Mouse (Mus musculus) thymus, postnatal 4 days (tissue): ENCODE measurements around the gene AC161166.1.

ENCODE experiments used
- DNase-seq: peaks from one replicate; pipeline ENCODE4 v3.0.0; 2021

AC161166.1 gene

DNA sequence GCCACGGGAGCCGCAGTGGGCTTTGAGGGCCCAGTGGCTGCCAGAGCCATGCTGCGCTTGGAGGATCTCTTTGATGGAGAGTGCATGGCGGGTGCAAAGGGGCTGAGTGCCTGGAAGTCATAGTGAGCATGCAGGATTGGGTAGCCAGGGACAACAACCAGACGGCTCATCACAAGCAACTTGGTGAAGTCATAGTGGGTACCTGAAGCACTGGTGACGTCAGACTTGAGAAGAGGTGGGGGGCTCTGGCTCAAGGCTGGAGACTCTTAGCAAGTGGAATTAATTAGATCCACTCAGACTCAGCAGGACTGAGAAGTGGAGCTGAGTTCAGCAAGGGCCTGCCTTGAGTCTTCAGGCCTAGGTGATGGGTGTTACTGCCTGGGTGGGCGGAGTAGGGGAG lies at the start of gene AC161166.1:
AC161166.1 (minus strand) TSS at position 101 of the 400 bp plus-strand sequence.
- no peak for DNase-seq

- no peak for DNase-seq
Measured at GRCm38 (mm10) chr7:24561450-24561849, 49.2 kb upstream of the AC161166.1 start.

GRCm38 (mm10) chr7:24555786-24556185 lies 43.5 kb upstream of the AC161166.1 start:
- DNase-seq: no peak

GRCm38 (mm10) chr7:24551985-24552759 lies 39.9 kb upstream of the AC161166.1 start:
- DNase-seq: no peak

DNA sequence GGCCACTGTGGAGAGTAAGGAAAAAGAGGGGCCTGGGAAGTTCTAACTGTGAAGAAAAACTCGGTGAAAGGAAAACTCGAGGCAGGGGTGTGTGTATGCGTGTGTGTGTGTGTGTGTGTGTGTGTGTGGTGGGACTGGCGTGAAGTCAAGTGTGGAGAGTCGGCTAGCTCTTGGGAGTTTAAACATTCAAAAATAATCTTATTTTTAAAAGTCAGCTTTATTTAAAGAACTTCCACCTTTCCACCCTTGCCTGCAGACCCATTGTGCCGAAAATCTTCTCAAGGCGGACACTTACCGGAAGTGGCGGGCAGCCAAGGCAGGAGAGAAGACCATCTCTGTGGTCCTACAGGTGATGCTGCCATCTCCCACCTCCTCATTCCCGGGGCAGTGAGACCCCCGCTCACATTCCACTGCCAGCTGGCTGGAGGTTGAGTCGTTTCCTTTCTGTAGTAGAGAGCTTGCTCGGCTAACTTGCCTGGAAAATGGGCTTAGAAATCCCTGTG lies 35.3 kb upstream of the AC161166.1 start:
- no peak for DNase-seq

GRCm38 (mm10) chr7:24546634-24547389 lies 34.6 kb upstream of the AC161166.1 start:
- peak; percentile 99 for DNase-seq

- DNase-seq: peak; percentile 32
Measured at GRCm38 (mm10) chr7:24546068-24546614, 33.9 kb upstream of the AC161166.1 start, which contains the start of the genes Pinlyp and Xrcc1. Gene Pinlyp, minus strand, starts transcription at chr7:24546118. Gene Xrcc1, plus strand, starts transcription at chr7:24546289.

DNA sequence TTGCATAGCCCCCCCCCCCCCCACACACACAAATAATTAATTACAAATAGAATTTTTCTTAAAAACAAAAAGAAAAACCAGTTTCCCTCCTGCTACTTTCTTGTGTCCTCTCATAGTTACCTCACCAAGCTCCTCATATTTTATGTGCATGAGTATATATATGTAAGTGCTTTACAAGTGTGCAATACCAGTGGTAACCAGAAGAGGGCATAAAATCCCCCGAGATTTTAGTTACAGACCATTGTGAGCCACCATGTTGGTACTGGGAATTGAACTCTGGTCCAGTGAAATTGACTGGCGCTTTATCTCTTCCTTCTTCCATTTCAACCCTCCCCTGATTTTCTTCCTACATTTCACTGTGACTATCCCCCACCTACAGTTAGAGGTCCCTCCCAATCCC lies 32.3 kb upstream of the AC161166.1 start:
- no peak for DNase-seq

GRCm38 (mm10) chr7:24539686-24540085 lies 27.4 kb upstream of the AC161166.1 start:
- DNase-seq: no peak

GRCm38 (mm10) chr7:24538701-24539100 lies 26.4 kb upstream of the AC161166.1 start:
- DNase-seq: no peak

- no peak for DNase-seq
Measured at GRCm38 (mm10) chr7:24538154-24538553, 25.9 kb upstream of the AC161166.1 start.

GRCm38 (mm10) chr7:24537591-24537990 lies 25.3 kb upstream of the AC161166.1 start:
- no peak for DNase-seq

DNA sequence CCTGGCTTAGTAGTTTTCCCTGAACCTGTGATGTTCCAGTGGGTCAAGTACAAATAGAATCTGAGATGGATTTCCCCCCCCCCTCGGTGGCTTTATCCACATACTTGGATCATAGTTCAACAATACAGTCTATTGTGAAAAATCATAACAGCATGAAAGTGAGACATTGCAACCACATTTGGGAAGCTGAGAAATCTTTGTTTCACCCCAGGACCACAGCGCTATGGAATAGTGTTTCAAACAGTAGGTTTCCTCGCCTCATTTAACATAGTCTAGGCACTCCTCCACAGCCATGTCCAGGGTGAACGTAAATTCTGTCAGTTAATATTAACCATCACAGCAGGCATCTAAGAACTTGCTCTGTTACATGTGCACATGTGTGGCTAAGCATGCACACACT lies 24.8 kb upstream of the AC161166.1 start:
- DNase-seq: no peak

GRCm38 (mm10) chr7:24534301-24534700 lies 22.0 kb upstream of the AC161166.1 start:
- DNase-seq: no peak

DNA sequence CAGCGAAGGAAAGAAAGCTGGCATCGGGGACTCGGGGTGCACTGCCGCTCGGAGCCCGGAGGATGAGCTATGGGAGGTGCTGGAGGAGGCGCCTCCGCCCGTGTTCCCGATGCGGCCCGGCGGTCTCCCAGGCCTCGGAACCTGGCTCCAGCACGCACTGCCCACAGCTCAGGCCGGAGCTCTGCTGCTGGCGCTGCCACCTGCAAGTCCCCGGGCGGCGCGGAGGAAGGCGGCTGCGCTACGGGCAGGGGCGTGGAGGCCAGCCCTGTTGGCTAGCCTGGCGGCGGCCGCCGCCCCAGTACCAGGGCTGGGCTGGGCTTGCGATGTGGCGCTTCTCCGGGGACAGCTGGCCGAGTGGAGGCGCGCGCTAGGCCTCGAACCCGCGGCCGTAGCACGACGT lies 21.6 kb upstream of the AC161166.1 start:
- DNase-seq: no peak

GRCm38 (mm10) chr7:24533031-24533571 lies 20.8 kb upstream of the AC161166.1 start:
- DNase-seq: no peak

GRCm38 (mm10) chr7:24531211-24531971 lies 19.1 kb upstream of the AC161166.1 start:
- peak; percentile 86 for DNase-seq

- DNase-seq: peak; percentile 99
Measured at GRCm38 (mm10) chr7:24530062-24530931, 18.0 kb upstream of the AC161166.1 start, which contains the start of gene Irgq. Gene Irgq, plus strand, starts transcription at chr7:24530689.

GRCm38 (mm10) chr7:24529580-24529979 lies 17.3 kb upstream of the AC161166.1 start:
- DNase-seq: peak; percentile 31

GRCm38 (mm10) chr7:24528861-24529260 lies 16.6 kb upstream of the AC161166.1 start:
- no peak for DNase-seq
